Mouse (Mus musculus) limb, embryonic 11.5 days (tissue): Measurements from ENCODE around the gene Wfdc5. TPM values are rescaled to one million over a fixed set of nuclear protein-coding genes. Genes with fewer than 3 reads are reported as not detected.
"Not testable (repeated sequence)": the region's sequence is repeated elsewhere in the genome, so short reads cannot be mapped to it uniquely, and the experiment has no call there.

Source experiments
- ATAC-seq: fragments of 200-750 bp; cut with Nextera tagmentation; 2 replicates; pipeline ENCODE4 v1.8.0; 2017; ENCODE audit warnings: low read depth; ENCODE audit not compliant: insufficient number of reproducible peaks, low FRiP score, low TSS enrichment
- DNase-seq: peaks from one replicate; pipeline ENCODE4 v3.0.0-alpha.2; 2015; ENCODE audit warnings: low spot score
- H3K27ac ChIP-seq: fragments of 300-500 bp; sonication (generic); replicated peaks from 2 replicates; pipeline ENCODE4 v1.5.1; 2014; ENCODE audit warnings: low read depth, mild to moderate bottlenecking, low read length
- H3K27me3 ChIP-seq: fragments of 300-500 bp; sonication (generic); 2 replicates; pipeline ENCODE4 v1.6.1; 2014; ENCODE audit warnings: mild to moderate bottlenecking, low read length, mixed read lengths; ENCODE audit not compliant: control insufficient read depth, insufficient read depth
- H3K36me3 ChIP-seq: fragments of 300-500 bp; sonication (generic); 2 replicates; pipeline ENCODE4 v1.6.1; 2014; ENCODE audit warnings: mild to moderate bottlenecking, low read length, moderate library complexity, mixed read lengths; ENCODE audit not compliant: control insufficient read depth, insufficient read depth
- H3K4me1 ChIP-seq: fragments of 300-500 bp; sonication (generic); 2 replicates; pipeline ENCODE4 v1.6.1; 2014; ENCODE audit warnings: low read length, mixed read lengths; ENCODE audit not compliant: control insufficient read depth, insufficient read depth
- H3K4me2 ChIP-seq: fragments of 300-500 bp; sonication (generic); 2 replicates; pipeline ENCODE4 v1.6.1; 2014; ENCODE audit warnings: low read depth, mild to moderate bottlenecking, moderate library complexity; ENCODE audit not compliant: severe bottlenecking
- H3K4me3 ChIP-seq: fragments of 300-500 bp; sonication (generic); 2 replicates; pipeline ENCODE4 v1.5.1; 2014; ENCODE audit warnings: low read depth, low read length
- H3K9ac ChIP-seq: fragments of 300-500 bp; sonication (generic); 2 replicates; pipeline ENCODE4 v1.6.1; 2014; ENCODE audit warnings: mild to moderate bottlenecking, low read length
- H3K9me3 ChIP-seq: fragments of 300-500 bp; sonication (generic); 2 replicates; pipeline ENCODE4 v1.6.1; 2016; ENCODE audit warnings: low read length; ENCODE audit not compliant: control insufficient read depth
- WGBS: fragments of 180-500 bp; shearing (Covaris S2); extraction: QIAGEN DNeasy Blood & Tissue Kit; methylation state at CpG from one replicate; pipeline ENCODE4 v1.1.7; 2014; 5-methylcytosine and 5-hydroxymethylcytosine counted together
- polyA plus RNA-seq: library from polyadenylated mRNA; unstranded; fragments of >200 nt; fragmentation: Nextera tagmentation; extraction: Ambion mirVana; gene quantifications from 2 replicates; pipeline ENCODE4 v1.2.1, GENCODE M21; 2014

The Wfdc5 gene
- not detected in 2 replicates for polyA plus RNA-seq

DNA sequence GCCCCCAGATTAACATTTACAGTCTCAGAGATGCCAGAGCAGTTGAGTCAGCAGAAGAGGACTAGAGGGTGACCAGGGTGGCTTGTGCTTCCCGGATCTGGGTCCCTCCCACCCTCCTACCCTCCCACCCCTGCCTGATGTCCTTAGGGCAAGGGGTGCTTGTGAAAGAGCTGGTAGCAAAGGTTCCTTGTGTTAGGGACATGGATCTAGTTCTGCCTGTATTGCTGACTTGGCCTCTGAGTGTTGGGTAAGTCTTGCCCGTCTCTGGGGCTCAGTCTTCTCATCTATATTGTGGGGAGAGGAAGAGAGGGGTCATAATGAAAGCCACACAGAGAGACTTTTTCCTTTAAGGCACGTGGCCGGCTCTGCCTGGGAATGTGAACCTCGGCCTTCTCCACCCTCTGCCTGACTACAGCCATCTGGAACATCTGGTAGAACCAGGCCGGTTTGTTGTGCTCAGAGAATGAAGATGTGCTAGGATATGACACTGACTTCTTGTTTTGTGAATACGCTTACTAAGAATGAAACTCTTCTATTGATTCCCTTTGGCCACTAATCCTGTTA, at the start of gene Wfdc5:
Gene Wfdc5, minus strand, starts transcription at position 51 of the 564 bp plus-strand sequence.
- H3K9me3 ChIP-seq: no peaks in the 10 kb centered on the region
- no peaks in the 10 kb centered on the region for H3K27me3 ChIP-seq
- no peak within 1 kb of the TSS for H3K4me2 ChIP-seq
- 74% methylated on average over 7 of the region's 7 CpGs for WGBS
- no peak within 1 kb of the TSS for H3K27ac ChIP-seq
- H3K4me1 ChIP-seq: no peaks in the 10 kb centered on the region
- DNase-seq: no peak
- H3K9ac ChIP-seq: no peak within 1 kb of the TSS
- H3K4me3 ChIP-seq: no peak within 1 kb of the TSS
- no peak for ATAC-seq
- H3K36me3 ChIP-seq: no peaks in the 10 kb centered on the region

DNA sequence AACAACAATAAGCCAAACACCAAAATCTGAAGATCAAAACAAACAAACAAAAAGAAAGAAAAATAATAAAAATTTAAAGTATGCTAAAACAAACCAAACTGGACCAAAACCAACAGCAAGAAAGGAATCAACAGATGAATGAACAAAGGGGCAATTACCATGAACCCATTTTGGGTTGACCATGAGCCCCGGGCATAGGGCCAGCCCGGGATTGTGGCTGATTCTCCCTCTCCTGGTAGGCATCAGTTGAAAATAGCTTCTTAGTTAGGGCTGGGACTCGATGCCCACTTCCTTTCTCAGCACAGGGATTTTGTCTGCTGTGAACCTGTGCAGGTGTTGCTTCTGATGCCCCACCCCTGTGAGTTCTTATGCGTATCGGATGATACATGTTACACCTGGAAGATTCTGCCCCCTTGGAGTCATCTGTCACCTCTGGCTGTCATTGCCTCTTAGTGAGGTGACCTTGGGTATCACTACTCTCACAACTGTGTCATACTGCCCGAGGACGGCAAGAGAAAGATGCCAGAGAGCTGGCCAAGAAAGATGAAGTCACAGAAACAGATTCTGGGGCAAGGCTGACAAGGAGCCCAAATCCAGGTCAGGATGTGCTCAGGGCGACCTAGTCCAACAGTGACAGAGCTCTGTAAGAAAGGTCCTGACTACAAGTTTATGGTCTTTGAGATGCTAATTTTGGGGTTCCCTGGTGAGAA, 46.0 kb upstream of the Wfdc5 start:
- no peak for ATAC-seq
- Histone ChIP-seq H3K4me2 (no peak overlapping the region), H3K4me1 (no peaks in the 10 kb centered on the region), H3K9ac (no peak overlapping the region), H3K4me3 (no peak overlapping the region), H3K9me3 (no peaks in the 10 kb centered on the region), H3K27me3 (no peaks in the 10 kb centered on the region), H3K36me3 (no peaks in the 10 kb centered on the region), H3K27ac (no peak overlapping the region)
- 87% methylated on average over 8 of the region's 8 CpGs for WGBS
- no peak for DNase-seq

DNA sequence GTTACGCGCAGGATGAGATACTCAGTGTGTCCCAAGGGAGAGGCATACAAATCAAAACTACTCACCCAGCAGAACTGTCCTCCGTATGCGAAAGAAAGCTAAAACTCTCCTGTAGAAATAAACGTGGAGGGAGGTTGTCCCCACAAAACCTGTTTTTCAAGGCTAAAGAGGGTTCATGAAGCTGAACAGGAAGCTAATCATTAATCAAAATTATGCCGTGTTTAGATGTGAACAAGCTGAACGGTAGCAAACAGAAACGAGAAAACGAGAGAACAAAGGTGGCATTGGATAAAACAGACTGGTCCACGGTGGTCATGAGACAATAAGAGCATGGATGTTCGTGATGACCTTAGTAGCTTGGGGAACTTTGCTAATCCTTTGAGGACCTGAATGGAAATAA, 39.0 kb upstream of the Wfdc5 start, which contains the start of gene Wfdc15b:
Gene Wfdc15b, minus strand, starts transcription at position 139 of the 400 bp plus-strand sequence.
- WGBS: 75% methylated on average over 11 of the region's 11 CpGs
- H3K9me3 ChIP-seq: no peaks in the 10 kb centered on the region
- DNase-seq (no peak), ATAC-seq (no peak)
- no peak within 1 kb of the TSS for H3K9ac ChIP-seq
- no peak within 1 kb of the TSS for H3K4me3 ChIP-seq
- no peak within 1 kb of the TSS for H3K27ac ChIP-seq
- H3K4me2 ChIP-seq: no peak within 1 kb of the TSS
- H3K4me1 ChIP-seq: no peaks in the 10 kb centered on the region
- H3K36me3 ChIP-seq: no peaks in the 10 kb centered on the region
- no peaks in the 10 kb centered on the region for H3K27me3 ChIP-seq

DNA sequence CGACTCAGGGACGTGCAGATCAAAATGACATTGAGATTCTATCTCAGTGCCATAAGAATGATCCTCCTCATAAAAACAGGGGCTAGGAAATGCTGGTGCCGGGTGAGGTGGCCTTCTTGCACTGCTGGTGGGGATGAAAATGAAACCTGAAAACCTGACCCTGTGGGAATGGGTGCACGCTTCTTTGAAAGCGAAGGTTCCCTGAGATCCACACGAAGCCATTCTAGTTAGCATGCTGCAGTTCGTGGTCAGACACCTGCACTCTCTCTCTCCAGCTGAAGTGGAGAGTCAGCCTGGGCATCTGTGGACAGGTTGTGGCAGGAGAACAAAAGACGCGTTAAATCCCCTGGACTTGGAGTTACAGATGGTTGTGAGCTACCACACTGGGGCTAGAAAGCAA, 36.8 kb upstream of the Wfdc5 start:
- ATAC-seq (no peak), DNase-seq (no peak)
- no peaks in the 10 kb centered on the region for H3K36me3 ChIP-seq
- no peaks in the 10 kb centered on the region for H3K9me3 ChIP-seq
- no peaks in the 10 kb centered on the region for H3K4me1 ChIP-seq
- H3K27me3 ChIP-seq: no peaks in the 10 kb centered on the region
- no peak overlapping the region for H3K27ac ChIP-seq
- H3K4me3 ChIP-seq: no peak overlapping the region
- H3K9ac ChIP-seq: no peak overlapping the region
- 80% methylated on average over 9 of the region's 9 CpGs for WGBS
- no peak overlapping the region for H3K4me2 ChIP-seq

DNA sequence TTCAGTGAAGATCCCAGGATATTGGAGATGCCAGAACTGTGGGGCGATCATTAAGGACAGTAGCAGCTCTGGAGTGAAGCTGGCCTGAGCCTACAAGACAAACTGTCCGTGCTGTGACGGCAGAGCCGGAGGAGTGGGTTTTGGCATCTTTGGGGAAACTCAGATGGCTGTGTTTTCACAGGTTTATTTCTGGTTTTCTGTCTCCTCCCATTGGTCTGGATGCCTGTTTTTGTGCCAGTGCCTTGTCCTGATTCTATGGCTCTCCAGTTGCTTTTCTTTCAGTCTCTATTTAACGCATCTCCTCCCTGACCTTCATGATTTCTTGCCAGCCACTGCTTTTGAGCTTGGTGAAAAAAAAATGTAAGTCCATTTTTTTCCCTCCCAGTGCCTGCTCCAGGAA, 30.2 kb upstream of the Wfdc5 start:
- no peaks in the 10 kb centered on the region for H3K36me3 ChIP-seq
- H3K9ac ChIP-seq: no peak overlapping the region
- H3K27me3 ChIP-seq: no peaks in the 10 kb centered on the region
- 90% methylated on average over 5 of the region's 5 CpGs for WGBS
- DNase-seq: no peak
- H3K4me2 ChIP-seq: no peak overlapping the region
- H3K9me3 ChIP-seq: no peaks in the 10 kb centered on the region
- H3K4me3 ChIP-seq: no peak overlapping the region
- no peak overlapping the region for H3K27ac ChIP-seq
- no peaks in the 10 kb centered on the region for H3K4me1 ChIP-seq
- ATAC-seq: no peak

DNA sequence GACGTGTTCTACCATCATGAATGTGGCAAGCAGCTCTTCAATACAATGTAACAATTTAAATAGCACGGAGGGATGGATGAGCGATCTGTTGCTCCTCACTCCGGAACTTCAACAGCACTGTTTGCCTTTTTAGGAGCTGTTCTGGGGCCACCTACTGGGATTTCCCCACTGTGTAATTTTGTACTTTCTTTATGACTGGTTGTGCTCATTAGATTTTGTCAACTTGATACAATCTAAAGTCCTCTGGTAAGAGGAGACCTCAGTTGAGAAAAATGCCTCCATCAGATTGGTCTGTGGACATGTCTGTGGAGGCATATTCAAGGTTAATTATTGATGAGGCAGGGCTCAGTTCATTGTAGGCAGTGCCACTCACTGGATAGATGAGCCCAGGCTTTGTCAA, 28.4 kb upstream of the Wfdc5 start:
- Histone ChIP-seq H3K36me3 (no peaks in the 10 kb centered on the region), H3K4me2 (no peak overlapping the region), H3K27me3 (no peaks in the 10 kb centered on the region), H3K9ac (no peak overlapping the region), H3K4me3 (no peak overlapping the region), H3K4me1 (no peaks in the 10 kb centered on the region), H3K27ac (no peak overlapping the region), H3K9me3 (no peaks in the 10 kb centered on the region)
- WGBS: 87% methylated on average over 4 of the region's 4 CpGs
- ATAC-seq (no peak), DNase-seq (no peak)

DNA sequence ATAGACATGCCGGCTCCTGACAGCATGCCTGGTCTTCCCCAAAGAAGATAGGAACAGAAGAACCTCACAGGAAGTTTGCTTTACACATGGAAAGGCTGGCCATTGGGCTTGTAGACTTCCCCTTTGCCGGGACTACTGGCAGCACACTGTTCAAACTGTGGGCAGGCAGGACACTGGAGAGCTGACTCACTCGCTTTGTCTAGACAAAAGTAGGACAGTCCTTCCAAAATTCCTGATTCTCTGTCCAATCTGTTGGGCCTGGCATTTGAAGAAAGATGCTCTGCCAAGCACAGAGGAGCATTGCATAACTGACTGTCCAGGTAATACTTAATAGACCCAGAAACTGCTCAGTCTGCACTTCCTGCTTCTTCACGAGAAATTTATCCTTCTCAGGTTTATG, 24.1 kb upstream of the Wfdc5 start:
- Histone ChIP-seq H3K4me3 (no peak overlapping the region), H3K9ac (no peak overlapping the region), H3K36me3 (no peaks in the 10 kb centered on the region), H3K4me1 (no peaks in the 10 kb centered on the region), H3K27me3 (no peaks in the 10 kb centered on the region), H3K27ac (no peak overlapping the region), H3K4me2 (no peak overlapping the region), H3K9me3 (no peaks in the 10 kb centered on the region)
- no peak for ATAC-seq
- no peak for DNase-seq
- 87% methylated on average over 4 of the region's 4 CpGs for WGBS

DNA sequence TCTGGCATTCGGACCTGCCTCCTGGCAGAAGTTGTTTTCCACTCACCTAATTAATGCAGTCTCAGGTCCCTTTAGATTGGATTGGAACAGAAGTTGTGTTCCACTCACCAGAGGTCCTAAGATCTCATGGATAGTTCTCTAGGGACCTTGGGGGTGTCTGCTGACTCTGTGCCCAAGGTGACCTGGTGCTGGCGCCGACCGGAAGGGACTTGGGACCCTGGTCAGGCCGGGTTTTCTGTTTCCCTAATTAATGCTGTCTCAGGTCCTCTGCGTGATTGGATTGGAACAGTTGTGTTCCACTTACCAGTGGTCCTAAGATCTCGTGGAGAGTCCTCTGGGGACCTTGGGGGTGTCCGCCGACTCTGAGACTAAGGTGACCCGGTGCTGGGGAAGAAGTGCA, 23.5 kb upstream of the Wfdc5 start:
- not testable (repeated sequence) for H3K9me3 ChIP-seq, H3K4me3 ChIP-seq, H3K27ac ChIP-seq, H3K9ac ChIP-seq, ATAC-seq, H3K36me3 ChIP-seq, H3K27me3 ChIP-seq, H3K4me1 ChIP-seq, DNase-seq, H3K4me2 ChIP-seq
- WGBS: 92% methylated on average over 10 of the region's 10 CpGs
